Mouse (Mus musculus): ENCODE measurements at regions not wholly inside any gene's neighbourhood (a gene's known extent, or its start where the extent isn't known, plus 50 kb on each side); places are given as distances from the start of the nearest gene placed in this dataset.
A peak's percentile ranks its signal among the peaks of the same experiment; 100 is the strongest.

DNA sequence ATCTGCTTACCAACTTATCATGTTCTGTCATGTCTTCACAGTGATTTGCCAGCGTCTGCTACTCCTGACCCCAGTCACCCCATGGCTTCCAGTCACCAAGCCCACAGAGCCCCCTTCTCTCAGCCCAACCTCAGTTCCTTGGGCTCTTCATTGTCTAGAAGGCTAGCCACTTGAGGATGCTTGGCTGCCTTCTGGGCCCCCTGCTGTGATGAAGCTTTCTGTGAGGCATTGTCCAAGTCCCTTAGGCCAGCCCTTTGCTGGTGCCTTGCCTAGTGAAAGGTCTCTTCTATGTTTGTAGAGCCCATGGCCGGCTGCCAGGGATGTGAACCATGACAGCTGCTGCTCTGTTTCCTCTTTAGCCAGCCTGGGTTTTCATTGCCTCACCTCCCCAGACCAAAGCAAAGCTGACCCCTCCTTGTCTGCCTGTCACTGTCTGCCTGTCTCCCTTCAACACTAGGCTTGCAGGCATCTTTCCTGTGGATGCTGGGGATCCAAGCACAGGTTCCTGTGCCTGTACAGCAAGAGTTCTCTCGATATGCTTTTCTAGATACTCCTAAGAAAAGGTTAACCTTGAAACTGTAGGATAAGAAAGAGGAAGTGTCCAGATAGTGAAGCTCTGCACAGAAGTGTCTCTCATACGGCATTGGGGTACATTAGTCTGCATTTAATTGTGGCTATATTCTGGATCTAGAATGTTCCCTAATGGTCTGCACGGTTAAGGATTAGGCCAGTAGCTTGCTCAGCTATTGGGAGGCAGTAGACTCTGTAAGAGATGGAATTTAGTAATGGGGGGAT, 149.5 kb downstream of the Qrsl1 start:
- H3K4me2 ChIP-seq (ENCODE audit: low read depth, low read length) = no peak overlapping the region
- no peak overlapping the region for H3K27ac ChIP-seq (ENCODE audit: low read depth)
- no peaks in the 10 kb centered on the region for H3K4me1 ChIP-seq (ENCODE audit: control insufficient read depth, insufficient read depth)
- 37% methylated on average over 5 of the region's 5 CpGs for WGBS
- no peaks in the 10 kb centered on the region for H3K27me3 ChIP-seq (ENCODE audit: control insufficient read depth, insufficient read depth, low read length)
- peak; percentile 23 for DNase-seq (ENCODE audit: low spot score)
- no peaks in the 10 kb centered on the region for H3K9me3 ChIP-seq (replicated peaks; ENCODE audit: control insufficient read depth, low read length)
- ATAC-seq (ENCODE audit: insufficient read depth, low read depth) = no peak
- no peak for TF ChIP-seq EP300 (IDR thresholded peaks at IDR 0.05; ENCODE audit: low read depth)
- TF ChIP-seq CTCF (IDR thresholded peaks at IDR 0.05; ENCODE audit: low read depth) = no peak
- H3K36me3 ChIP-seq (replicated peaks; ENCODE audit: control insufficient read depth, insufficient read depth, low read length) = no peaks in the 10 kb centered on the region
- H3K4me3 ChIP-seq (ENCODE audit: low read depth, low read length) = no peak overlapping the region
- H3K9ac ChIP-seq (replicated peaks; ENCODE audit: low read depth, low read length) = no peak overlapping the region

DNA sequence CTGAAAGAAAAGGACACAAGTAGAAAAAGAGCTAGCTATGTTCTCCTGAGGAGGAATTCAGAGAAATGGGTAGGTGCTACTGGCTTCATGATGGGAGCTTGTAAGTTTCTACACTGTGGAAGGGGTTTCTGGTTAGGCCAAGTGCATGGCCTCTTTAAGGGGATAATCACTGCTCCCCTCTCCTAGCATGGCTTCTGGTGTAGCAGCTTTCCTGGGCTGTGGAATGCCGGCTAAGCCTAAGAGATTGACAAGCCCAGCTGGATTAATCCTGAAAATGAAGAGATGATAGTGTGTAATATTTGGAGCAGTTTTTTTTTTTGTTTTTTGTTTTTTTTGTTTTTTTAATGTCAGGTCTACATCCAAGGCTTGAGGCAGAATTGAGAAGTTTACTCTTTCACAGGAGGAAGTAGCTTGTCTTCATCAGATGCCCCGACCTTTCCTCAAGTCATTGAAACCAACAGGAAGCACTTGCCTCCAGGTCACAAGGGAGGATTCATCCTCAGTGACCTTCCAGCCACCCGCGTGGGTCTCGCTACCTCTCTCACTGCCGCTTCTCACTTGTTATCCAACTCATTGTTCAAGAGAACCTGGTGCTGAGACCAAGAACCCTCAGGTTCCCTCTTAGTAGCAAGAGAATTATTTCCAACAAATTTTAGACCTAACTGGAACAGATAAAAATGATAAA, 144.5 kb downstream of the Qrsl1 start:
- WGBS = 63% methylated on average over 6 of the region's 6 CpGs
- Histone ChIP-seq H3K4me1 (ENCODE audit: control insufficient read depth, insufficient read depth) (no peaks in the 10 kb centered on the region), H3K36me3 (replicated peaks; ENCODE audit: control insufficient read depth, insufficient read depth, low read length) (no peaks in the 10 kb centered on the region), H3K27ac (ENCODE audit: low read depth) (no peak overlapping the region), H3K9ac (replicated peaks; ENCODE audit: low read depth, low read length) (no peak overlapping the region), H3K4me2 (ENCODE audit: low read depth, low read length) (no peak overlapping the region), H3K9me3 (replicated peaks; ENCODE audit: control insufficient read depth, low read length) (no peaks in the 10 kb centered on the region), H3K4me3 (ENCODE audit: low read depth, low read length) (no peak overlapping the region), H3K27me3 (ENCODE audit: control insufficient read depth, insufficient read depth, low read length) (no peaks in the 10 kb centered on the region)
- ATAC-seq (ENCODE audit: insufficient read depth, low read depth) (no peak), DNase-seq (ENCODE audit: low spot score) (no peak)
- TF ChIP-seq EP300 (IDR thresholded peaks at IDR 0.05; ENCODE audit: low read depth) (no peak), CTCF (IDR thresholded peaks at IDR 0.05; ENCODE audit: low read depth) (no peak)

DNA sequence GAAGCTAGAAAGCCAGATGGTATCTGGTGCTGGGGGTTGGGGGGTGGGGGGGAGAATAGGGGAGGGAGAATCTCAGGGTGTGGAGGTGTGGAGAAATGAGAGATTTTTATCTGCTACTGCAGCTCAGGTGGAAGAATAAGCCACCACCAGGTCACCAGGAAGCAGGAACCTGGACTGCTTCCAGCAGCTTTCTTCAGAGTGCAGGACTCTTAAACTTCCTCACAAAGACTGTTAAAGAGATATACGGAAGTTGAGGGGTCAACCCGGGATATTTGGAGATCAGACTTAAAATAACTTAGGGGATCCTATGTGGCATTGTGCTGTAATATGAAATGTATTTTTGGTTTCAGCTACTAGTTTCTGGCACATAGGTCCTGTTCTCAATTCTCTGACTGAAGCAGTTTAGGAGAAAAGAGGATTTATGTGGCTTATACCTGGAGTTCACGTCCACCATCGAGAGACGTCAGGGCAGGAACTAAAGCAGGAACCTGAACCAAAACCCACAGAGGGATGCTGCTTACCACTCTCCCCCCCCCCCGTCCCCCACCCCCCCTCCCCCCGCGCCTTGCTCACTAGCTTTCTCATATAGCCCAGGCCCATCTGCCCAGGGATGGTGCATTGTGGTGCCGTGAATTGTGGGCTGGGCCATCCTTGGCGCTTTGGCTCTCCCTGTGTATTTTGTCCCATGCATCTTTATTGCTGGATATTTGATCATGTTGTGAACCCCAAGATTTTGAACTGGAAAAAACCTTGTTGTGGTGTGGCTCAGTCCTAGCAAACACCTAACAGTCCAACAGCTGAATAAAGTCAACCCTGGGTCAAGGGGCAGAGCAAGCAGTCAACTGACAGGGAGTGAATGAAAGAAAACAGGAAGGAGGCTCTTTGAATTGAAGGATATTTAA, 143.2 kb downstream of the Qrsl1 start:
- no peak for TF ChIP-seq EP300 (IDR thresholded peaks at IDR 0.05; ENCODE audit: low read depth)
- Histone ChIP-seq H3K27me3 (ENCODE audit: control insufficient read depth, insufficient read depth, low read length) (no peaks in the 10 kb centered on the region), H3K4me1 (ENCODE audit: control insufficient read depth, insufficient read depth) (no peaks in the 10 kb centered on the region), H3K9ac (replicated peaks; ENCODE audit: low read depth, low read length) (no peak overlapping the region), H3K4me2 (ENCODE audit: low read depth, low read length) (no peak overlapping the region), H3K36me3 (replicated peaks; ENCODE audit: control insufficient read depth, insufficient read depth, low read length) (no peaks in the 10 kb centered on the region), H3K27ac (ENCODE audit: low read depth) (no peak overlapping the region), H3K4me3 (ENCODE audit: low read depth, low read length) (no peak overlapping the region), H3K9me3 (replicated peaks; ENCODE audit: control insufficient read depth, low read length) (no peaks in the 10 kb centered on the region)
- no peak for ATAC-seq (ENCODE audit: insufficient read depth, low read depth)
- DNase-seq (ENCODE audit: low spot score) = no peak
- WGBS = 73% methylated on average over 9 of the region's 10 CpGs

DNA sequence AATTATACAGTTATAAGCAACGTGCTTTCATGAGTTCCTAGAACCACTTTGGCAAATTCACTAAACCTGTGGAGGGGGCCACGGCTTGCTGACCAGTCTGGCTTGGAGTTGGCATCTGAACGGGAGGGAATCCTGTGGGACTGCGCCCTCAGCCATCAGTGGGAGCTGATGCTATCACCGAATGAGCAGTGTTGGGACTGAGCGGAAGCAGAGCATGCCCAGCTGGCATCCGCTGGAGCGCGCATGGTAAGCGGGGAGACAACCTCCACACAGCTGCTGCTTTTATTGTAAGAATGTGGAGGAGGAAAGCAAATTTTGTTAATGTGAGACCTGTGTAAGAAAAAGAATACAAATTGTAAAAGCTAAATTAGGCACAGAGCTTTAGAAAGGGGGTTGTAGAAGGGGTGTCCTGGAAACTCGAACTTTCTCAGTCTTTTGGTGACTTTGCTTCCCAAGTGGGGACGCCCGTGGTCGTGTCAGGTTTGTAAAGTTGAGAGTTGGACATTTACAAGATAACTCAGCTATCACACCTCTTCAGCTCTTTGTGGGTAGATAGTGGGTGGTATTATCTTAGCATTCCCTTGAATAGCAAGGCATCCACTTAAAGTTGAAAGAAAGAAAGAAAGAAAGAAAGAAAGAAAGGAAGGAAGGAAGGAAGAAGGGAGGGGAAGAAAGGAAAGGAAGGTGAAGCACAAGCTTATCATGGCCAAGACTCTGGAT, 142.2 kb downstream of the Qrsl1 start:
- no peak for DNase-seq (ENCODE audit: low spot score)
- Histone ChIP-seq H3K4me1 (ENCODE audit: control insufficient read depth, insufficient read depth) (no peaks in the 10 kb centered on the region), H3K4me2 (ENCODE audit: low read depth, low read length) (no peak overlapping the region), H3K27ac (ENCODE audit: low read depth) (no peak overlapping the region), H3K4me3 (ENCODE audit: low read depth, low read length) (no peak overlapping the region), H3K27me3 (ENCODE audit: control insufficient read depth, insufficient read depth, low read length) (no peaks in the 10 kb centered on the region), H3K9me3 (replicated peaks; ENCODE audit: control insufficient read depth, low read length) (no peaks in the 10 kb centered on the region), H3K36me3 (replicated peaks; ENCODE audit: control insufficient read depth, insufficient read depth, low read length) (no peaks in the 10 kb centered on the region), H3K9ac (replicated peaks; ENCODE audit: low read depth, low read length) (no peak overlapping the region)
- 64% methylated on average over 14 of the region's 14 CpGs for WGBS
- no peak for ATAC-seq (ENCODE audit: insufficient read depth, low read depth)
- TF ChIP-seq CTCF (IDR thresholded peaks at IDR 0.05; ENCODE audit: low read depth) (no peak), EP300 (IDR thresholded peaks at IDR 0.05; ENCODE audit: low read depth) (no peak)

DNA sequence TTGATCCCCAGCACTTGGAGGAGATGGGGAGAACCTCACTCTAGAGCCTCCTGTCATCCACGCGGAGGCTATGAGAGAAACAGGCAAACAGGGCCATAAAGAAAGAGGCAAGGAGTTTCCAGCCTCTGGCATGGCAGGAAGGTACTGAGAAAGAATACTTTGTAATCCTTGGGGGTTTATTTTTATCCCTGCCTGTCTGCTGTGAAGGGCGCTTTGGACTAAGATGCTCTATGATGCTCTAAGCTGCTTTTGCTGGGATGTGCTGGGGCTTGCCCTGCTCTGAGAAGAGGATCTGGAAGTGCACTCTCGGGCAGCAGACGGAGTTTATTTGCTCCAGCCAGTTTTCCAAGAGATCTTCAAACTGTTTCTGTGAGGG, 141.7 kb downstream of the Qrsl1 start:
- Histone ChIP-seq H3K9me3 (replicated peaks; ENCODE audit: control insufficient read depth, low read length) (no peaks in the 10 kb centered on the region), H3K4me3 (ENCODE audit: low read depth, low read length) (no peak overlapping the region), H3K27ac (ENCODE audit: low read depth) (no peak overlapping the region), H3K4me1 (ENCODE audit: control insufficient read depth, insufficient read depth) (no peaks in the 10 kb centered on the region), H3K36me3 (replicated peaks; ENCODE audit: control insufficient read depth, insufficient read depth, low read length) (no peaks in the 10 kb centered on the region), H3K9ac (replicated peaks; ENCODE audit: low read depth, low read length) (no peak overlapping the region), H3K4me2 (ENCODE audit: low read depth, low read length) (no peak overlapping the region), H3K27me3 (ENCODE audit: control insufficient read depth, insufficient read depth, low read length) (no peaks in the 10 kb centered on the region)
- 67% methylated on average over 5 of the region's 5 CpGs for WGBS
- DNase-seq (ENCODE audit: low spot score) = no peak
- no peak for ATAC-seq (ENCODE audit: insufficient read depth, low read depth)
- no peak for TF ChIP-seq EP300 (IDR thresholded peaks at IDR 0.05; ENCODE audit: low read depth)
- TF ChIP-seq CTCF (IDR thresholded peaks at IDR 0.05; ENCODE audit: low read depth) = no peak
